Mouse (Mus musculus): Measurements from ENCODE around the gene Os9. TPM values are rescaled to one million over a fixed set of nuclear protein-coding genes. Genes with fewer than 3 reads are reported as not detected.
A peak's percentile ranks its signal among the peaks of the same experiment; 100 is the strongest.

Gene Os9
- total RNA-seq, 2 experiments from 2014 or later, result 116 to 118 TPM

DNA sequence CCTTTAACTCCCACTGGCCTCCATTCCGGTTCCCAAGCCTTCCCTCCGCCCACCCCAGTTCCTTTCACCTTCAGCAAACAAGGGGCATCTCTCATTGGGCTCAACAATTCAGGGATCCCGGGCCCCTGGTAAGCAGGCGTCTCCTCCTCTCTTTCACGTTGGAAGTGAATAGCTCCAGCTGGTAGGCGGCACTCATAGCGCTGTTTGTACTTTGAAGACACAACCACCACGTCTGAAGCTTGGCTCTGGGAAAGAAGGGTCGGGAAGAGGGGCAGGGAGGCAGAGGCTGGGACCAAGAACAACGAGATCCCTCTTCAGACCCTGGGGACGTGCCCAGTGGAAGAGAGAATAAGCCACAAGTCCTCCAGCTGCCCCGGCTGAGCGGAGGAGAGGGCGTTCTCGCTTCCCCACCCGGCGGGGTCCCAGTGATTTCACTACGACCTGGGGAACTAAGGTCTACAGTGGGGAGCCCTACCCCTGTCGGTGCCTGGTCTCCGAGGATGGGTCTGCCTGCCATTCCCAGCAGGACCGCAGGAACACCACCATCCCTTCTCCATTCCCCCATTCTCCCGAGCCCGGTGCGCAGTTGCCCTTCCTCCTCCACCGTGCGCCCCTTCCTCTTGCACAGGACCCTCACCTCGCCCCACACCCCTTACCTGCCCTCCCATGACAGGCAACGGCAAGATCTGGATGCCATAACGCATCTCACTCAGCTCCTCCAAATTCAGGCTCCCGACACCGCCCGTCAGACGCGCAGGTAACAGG, 448 bp downstream of the Os9 start:
- DNase-seq (ENCODE audit: low spot score in 2 of 2), result peak; percentile 6 to 18

DNA sequence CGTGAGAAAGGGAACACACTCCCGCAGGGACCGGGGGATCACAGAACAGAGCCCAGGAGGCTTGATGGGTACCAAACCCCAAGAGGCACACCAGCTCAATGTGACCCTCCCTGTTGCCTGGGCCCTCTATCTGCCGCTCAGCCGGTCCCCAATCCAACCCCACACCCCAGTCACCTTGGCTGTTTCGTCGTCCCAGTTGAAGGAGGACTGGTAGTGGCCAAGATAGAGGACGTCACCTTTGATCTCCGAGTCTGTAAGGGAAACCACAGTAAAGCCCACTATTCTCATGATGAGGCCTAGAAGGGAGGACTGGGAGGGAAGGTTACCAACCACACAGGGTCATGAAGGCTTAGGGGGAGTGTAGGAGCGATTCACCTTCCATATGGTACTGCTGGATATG, 1.7 kb downstream of the Os9 start:
- no peak for DNase-seq (ENCODE audit: low spot score in 2 of 2)

DNA sequence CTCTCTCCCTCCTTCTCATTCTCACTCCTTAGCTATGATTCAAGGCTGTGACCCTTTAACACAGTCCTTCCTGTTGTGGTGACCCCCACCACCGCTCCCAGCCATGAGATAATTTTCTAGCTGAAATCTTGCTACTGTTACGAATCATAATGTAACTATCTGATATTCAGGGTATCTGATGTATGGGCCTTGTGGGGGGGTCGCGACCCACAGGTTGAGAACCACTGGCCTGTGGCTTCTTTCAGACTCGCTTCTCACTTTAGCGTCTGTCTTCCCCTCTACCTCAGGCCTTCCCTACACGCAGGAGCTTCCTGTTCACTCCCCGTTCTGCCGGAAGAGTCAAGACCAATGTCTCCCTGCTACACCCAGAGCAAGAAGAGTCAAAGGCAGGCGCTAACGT, 2.5 kb downstream of the Os9 start:
- no peak for DNase-seq (ENCODE audit: low spot score in 2 of 2)

DNA sequence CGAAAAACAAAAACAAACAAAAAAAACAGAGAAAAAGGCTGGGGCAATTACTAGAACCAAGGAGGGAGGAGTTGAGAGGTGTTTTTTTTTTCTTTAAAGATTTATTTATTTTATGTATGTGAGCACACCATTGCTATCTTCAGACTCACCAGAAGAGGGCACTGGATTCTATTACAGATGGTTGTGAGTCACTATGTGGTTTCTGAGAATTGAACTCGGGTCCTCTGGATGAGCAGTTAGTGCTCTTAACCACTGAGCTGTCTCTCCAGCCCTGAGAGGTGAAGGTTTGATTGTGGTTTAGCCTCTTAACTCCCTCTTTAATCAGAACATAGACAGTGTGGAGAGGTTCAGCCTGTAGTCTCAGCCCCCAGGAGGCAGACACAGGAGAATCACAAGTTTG, 5.9 kb downstream of the Os9 start:
- DNase-seq (ENCODE audit: low spot score in 2 of 2), result no peak

DNA sequence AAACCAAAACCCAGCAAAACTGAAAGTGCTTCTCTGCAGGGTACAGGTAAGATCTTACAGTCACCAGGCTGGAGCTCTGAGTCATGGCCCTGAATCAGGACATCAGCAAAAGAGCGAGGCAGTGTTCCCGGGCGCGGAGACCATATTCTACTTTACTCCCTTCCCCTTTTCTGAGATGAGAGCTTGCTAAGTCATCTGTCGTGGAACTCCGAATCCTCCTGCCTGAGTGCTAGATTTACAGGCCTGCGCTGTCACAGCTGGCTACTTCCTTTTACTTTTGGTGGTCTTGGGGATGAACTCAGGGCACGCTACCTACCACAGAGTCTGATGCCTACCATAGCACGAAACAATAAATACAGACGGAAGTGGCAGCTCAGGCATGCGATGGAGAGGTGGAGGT, 6.5 kb downstream of the Os9 start:
- DNase-seq (ENCODE audit: low spot score in 2 of 2), result no peak

DNA sequence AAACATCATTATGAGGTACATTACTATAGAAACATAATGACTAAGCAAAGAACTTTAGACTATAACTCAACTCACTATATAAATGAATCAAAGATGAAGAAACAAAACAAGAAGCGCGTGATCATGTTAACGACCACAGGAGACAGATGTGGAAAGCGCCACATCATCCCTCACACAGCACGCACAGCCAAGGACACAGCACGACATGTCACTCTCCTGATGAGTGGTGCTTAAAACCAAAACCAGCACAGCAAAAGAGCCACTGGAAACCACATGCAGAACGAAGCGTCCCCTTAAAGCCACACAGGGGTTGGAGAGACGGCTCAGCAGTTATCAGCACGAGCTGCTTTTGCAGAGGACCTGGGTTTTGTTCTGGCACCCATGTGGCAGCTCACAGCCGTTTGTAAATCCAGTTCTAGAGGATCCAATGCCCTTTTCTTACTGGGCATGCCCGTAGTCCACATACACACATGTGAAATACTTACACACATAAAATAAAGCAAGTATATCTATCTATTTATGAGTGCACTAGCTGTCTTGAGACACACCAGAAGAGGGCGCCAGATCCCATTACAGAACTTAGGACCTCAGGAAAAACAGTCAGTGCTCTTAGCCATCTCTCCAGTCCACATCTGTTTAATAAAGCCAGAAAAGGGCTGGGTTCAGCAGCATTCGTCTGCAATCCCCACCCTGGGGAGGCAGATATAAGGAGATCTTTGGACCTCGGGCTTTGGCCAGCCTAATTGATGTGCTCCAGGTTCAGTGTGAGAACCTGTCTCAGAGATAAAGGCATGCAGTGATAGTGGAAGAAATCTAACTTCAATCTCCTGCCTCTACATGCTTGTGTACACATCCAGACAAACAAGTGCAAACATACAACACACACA, 9.7 kb downstream of the Os9 start:
- DNase-seq (ENCODE audit: low spot score in 2 of 2), result no peak

DNA sequence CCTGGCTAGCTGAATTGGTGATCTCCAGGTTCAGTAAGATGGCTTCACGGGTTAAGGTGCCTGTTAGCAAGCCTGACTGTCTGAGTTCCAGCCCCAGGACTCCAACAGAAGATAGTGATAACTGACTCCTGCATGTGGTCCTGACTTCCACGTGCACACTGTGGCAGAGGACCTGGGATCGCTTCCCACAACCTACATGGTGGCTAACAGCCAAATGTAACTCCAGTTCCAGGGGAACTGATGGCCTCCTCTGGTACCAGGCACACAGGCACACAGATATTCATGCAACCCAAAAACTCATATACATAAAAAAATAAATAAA, 12.7 kb downstream of the Os9 start:
- DNase-seq (ENCODE audit: low spot score in 2 of 2), result no peak

DNA sequence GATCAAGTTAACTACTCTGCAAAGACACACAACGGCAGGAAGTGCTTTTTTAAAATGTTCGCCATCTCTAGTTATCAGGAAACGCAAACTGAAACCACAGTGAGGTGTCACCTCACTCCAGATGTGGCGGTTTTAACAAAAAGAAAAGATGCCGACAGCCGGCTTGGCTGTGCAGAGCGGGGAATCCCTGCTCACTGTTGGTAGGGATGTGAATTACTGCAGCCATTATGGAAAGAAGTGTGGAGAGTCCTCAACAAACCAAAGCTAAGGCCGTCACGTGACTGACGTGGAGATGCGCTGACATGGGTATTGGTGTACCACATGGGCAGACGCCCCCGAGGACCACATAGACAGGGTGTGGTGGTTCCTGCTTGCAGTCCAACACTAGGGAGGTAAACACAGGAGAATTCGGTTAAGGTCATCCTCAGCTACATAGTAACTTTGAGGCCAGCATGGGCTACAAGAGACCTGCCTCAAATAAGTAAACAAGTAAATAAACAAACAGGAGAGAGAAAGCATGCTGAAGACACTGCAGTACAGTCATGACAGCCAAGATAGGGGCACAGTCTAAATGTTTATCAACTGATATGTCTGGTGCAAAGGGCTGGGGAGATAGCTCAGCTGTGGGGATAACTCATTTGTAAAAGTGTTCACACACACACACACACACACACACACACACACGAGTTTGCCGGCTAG, 13.2 kb downstream of the Os9 start:
- DNase-seq (ENCODE audit: low spot score in 2 of 2), result no peak

DNA sequence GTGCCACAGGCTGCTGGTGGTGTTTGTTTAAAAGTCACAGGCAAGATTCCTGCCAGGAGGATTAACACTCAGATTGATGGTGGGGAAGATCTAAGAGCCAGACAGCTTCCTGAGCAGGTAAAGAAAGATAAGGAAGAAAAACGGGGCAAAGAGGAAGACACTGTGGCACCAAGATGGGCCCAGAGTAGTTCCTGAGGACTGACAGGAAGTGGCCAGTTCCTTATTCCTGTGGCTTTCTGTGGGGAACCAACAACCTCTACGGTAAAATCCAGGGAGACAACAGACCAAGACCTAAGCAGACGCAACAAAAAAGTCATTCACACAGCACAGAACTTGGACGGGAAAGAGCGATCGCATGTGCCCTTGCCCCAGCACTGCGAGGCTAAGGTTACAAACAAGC, 17.3 kb downstream of the Os9 start:
- no peak for DNase-seq (ENCODE audit: low spot score in 2 of 2)

DNA sequence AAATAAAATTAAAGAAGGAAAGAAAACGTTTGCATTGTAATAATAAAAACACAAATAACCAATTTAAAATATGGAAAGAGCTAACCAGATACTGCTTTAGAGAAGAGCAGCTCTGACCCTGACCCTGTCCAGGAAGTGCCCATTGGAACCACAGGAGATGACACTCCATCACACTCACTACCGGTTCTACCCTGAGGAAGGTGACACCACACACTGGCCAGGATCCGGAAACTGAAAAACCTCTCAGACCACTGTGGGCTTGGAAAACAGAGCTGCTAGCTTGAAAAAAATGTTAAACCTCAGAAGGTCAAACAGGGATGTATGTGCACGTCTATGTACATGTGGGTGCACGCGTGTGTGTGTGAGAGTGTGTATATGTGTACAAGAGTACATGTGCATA, 19.8 kb downstream of the Os9 start:
- no peak for DNase-seq (ENCODE audit: low spot score in 2 of 2)

DNA sequence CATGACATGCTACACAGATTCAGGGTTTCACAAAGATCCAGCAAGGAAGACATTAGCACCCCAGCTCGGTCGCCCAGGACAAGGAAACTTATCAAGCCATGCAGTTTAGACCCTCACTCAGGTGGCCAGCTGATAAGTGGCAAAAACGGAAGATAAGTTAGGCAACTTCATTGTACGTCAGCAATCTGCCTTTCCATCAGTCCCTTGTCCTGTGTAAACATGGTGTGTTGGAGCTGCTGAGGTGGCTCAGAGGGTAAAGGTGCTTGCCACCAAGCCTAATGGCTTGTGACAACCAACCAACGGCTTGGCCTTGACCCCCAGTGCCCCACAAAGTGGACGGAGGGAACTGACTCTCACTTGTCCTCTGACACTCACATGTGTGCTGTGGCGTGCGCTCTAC, 20.5 kb downstream of the Os9 start:
- no peak for DNase-seq (ENCODE audit: low spot score in 2 of 2)

DNA sequence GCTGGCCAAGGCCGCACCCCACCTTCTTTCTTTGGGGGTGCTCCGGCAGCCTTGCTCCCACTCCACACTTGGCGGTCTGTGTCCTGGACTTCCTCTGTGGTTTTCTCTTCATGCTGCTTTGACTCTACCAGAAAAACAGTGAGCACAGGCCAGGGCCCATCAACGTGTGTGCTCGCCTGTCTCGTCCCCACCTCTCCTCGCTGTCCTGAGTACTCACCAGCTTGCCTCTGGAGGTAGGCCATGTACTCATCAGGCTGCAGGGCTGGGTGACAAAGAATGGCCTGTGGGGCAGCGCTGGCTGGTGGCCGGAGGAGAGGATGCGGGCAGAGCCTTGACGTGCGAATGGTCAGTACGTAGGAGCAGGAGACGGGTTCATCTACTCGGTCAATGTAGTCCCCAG, 21.1 kb downstream of the Os9 start:
- DNase-seq (ENCODE audit: low spot score in 2 of 2), result no peak

DNA sequence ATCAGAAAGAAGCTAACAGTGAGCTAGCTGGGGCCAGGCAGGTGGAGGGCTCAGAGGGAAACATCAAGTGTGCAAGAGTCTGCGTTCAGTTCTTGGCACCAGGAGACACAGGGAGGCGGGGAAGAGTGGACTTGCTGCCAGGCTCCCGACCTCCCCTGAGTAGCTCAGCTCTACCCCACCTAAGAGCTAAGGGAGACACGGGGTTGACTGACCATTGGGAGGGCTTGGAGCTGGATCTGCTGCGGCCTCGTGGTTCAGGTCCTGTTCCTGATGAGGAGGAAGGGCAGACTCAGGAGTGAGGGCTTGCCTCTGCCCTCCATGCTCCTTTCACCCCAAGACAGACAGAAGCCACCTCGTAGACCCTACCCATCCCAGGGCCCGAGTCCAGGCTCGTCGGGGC, 21.7 kb downstream of the Os9 start:
- DNase-seq (ENCODE audit: low spot score in 2 of 2), result no peak

DNA sequence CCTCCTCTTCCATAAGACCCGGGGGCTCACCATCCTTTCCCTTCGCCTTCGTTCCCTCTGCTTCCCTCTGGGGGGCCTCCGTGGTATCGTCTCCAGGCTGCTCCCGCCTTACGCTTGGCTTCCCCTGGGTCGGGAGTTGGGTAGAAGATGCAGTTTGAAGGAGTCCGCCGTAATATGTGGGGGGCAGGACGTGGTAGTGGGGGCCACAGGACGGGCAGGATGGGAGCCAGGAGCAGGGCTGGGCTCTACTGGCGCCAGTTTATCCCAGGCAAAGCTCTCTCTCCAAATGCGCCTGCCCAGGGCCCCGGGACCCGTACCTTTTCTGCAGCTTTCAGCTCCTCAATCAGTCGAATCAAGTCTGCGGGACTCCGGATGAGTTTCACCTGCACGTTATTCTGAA, 22.4 kb downstream of the Os9 start:
- no peak for DNase-seq (ENCODE audit: low spot score in 2 of 2)

DNA sequence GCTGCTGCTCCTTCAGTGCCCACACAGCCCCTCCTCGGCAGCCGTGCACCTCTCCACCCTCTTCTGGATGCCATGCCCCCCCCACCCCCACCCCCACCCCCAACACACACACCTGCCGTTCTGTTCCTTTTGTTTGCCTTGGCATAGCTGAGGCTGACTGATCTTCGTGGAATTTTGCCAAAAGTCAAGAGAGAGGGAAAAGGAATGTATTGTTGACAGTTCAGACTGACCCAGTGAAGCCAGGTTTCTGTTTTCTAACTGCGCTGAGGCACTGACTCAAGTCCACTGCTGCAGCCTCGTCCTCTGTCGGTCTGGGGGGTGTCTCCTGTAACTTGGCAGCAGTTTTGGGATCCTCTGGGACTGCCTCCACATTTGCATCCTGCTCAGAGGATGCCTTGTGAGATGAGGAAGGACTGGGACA, 26.5 kb downstream of the Os9 start:
- DNase-seq (ENCODE audit: low spot score in 2 of 2), result no peak

DNA sequence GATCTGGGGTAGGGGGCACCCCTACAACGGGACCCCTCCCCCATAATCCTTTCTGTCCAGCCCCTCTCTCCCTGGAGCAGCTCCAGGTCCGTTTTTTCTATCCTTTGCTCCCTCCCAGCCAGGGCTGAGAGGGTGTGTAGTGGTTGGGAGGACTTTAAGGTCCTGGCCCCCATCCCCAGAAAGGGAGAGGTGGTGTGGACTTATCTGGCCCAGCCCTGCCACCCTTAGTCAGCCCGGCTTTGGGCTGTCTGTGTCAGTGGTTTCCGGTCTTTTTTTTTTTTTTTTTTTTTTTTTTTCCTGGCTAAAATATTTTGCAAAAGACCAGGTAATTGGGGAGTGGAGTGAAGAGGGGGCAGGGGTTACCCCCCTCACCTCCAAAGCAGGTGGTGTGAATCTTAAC, 28.2 kb downstream of the Os9 start:
- no peak for DNase-seq (ENCODE audit: low spot score in 2 of 2)

DNA sequence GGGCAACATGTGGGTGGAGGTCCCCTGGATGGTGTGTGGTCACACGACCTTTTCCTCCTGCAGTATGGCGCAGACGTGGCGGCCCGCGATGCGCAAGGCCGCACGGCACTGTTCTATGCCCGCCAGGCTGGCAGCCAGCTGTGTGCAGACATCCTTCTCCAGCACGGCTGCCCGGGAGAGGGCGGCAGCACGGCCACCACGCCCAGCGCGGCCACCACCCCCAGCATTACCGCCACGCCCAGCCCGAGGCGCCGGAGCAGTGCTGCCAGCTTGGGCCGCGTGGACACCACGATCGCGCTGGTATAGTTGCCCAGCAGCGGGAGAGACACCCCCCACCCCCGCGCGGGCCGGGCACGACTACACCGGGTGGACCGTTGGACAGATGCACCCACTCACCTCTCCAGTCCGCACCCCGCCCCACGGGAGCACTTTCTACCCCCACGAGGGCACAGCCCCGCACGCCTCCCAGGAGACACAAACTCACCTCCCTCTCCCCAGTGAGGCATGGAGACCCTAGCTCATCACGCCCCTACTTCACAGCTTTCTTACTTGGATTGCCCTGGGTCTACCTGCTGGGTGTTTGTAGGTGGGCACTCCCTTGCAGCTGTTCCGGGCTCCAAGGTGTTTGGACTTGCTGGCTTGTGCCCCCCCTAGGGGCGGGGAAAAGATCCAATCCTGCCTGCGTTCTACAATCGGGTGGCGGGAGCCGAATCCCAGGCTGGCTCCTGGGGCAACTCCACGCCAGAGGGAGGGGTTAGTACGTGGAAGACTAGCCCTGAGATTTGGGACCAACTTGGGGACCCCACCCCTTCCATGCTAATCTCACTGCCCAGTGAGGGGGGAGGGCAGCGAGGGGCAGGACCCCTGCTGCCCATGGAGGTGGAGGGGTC, 29.2 kb downstream of the Os9 start:
- peak in 1 of 2 experiments; percentile 54 for DNase-seq (ENCODE audit: low spot score in 2 of 2)

DNA sequence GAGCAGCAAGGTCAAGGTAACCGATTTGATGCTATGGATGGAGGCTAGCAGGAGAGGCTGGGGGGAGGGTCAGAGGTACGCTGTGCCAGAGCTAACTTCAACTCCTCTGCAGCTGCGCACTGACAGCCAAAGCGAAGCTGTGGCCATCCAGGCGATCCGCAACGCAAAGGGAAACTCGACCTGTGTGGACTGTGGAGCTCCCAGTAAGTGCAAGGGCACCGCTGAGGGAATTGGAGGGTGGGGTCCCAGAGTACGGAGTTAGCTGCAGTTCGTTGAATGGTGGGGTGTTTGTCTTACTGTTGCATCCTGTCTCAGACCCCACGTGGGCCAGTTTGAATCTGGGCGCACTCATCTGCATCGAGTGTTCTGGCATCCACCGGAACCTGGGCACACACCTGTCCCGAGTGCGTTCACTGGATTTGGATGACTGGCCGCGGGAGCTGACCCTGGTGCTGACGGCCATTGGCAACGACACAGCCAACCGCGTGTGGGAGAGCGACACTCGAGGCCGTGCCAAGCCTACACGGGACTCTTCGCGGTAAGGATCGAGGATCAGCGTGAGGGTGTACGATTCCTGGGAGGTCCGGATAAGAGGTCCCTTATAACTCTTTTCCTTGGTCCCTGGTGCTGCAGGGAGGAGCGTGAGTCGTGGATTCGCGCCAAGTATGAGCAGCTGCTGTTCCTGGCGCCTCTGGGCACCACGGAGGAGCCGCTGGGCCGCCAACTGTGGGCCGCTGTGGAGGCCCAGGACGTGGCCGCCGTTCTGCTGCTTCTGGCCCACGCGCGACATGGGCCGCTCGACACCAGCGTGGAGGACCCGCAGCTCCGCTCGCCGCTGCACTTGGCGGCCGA, 30.1 kb downstream of the Os9 start:
- DNase-seq (ENCODE audit: low spot score in 2 of 2), result peak in 1 of 2 experiments; percentile 56

DNA sequence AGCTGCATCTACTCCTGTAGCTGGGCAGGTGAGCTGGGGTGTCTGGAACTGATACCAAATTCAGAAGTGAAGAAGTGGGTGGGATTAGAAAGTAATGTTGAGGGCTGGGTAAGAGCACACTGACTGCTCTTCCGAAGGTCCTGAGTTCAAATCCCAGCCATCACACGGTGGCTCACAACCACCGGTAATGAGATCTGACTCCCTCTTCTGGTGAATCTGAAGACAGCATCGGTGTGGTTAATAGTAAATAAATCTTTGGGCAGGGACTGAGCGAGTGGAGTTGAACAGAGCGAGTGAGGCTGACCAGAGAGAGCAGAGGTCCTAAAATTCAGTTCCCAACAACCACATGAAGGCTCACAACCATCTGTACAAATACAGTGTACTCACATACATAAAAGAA, 35.3 kb downstream of the Os9 start:
- no peak for DNase-seq (ENCODE audit: low spot score in 2 of 2)

DNA sequence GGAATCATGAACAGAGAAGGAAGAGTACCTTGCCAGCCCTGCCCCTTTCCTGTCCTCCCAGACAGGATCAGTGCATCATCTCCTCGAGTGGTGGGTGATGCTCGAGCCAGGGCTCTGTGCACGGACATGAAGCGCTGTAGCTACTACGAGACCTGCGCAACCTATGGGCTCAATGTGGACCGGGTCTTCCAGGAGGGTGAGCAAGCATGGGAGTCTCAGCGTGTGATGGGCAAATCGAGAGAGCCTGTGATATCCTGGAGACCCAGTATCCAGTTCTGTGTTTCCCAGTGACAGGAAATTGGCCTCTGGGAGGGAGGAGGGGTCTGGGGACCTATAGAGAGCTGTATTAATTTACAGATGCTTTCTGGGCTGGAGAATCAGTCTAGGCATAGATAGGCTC, 35.9 kb downstream of the Os9 start:
- no peak for DNase-seq (ENCODE audit: low spot score in 2 of 2)
